Mouse (Mus musculus): ENCODE measurements around the gene BC024978.
"Not testable (repeated sequence)": the region's sequence is repeated elsewhere in the genome, so short reads cannot be mapped to it uniquely, and the experiment has no call there.

Gene BC024978

GRCm38 (mm10) chr7:27227276-27227675 is 31.7 kb downstream of the BC024978 start:
- DNase-seq, result no peak

DNA sequence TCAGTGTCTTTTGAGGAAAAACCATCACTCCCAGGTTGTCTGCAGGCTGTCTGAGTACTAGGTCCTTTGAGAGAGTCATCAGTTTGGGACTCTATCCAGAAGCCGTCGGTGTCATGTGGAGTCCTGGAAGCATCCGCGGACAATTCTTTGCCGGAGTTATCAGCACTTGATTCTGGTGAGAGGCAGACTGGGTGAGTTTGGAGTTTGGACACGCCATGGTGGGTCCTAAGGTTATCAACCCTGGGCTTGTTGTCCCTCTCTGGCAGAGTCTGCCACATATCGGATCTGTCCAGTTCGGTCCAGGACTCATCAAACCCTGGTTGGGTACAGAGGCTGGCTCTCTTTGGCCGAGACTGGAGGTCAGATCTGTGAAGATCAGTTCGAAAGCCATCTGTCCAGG is 32.1 kb downstream of the BC024978 start:
- no peak for DNase-seq

- peak; percentile 91 for DNase-seq
These were observed 32.8 kb downstream of the BC024978 start, which contains the start of gene Itpkc for GRCm38 (mm10) chr7:27228281-27228821. TSS of gene Itpkc (minus strand) at chr7:27228661.

- no peak for DNase-seq
These were observed 33.3 kb downstream of the BC024978 start for GRCm38 (mm10) chr7:27228865-27229264.

DNA sequence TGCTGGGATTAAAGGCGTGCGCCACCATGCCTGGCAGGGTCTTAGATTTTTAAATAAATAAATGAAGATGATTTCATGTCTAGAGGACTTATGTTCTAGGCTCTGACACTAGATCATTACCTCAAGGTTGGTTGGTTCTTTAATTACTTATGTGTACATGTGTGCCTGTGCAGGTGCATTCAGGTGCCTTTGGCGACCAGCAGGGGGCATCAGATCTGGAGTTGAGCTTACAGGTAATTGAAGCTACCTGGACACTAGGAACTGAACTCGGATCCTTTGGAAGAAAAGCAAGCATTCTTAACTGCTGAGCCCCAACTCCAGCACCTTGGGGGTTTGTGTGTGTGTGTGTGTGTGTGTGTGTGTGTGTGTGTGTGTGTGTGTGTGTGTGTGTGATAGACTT is 35.2 kb downstream of the BC024978 start:
- no peak for DNase-seq

GRCm38 (mm10) chr7:27231693-27232331 is 36.2 kb downstream of the BC024978 start:
- peak; percentile 66 for DNase-seq

GRCm38 (mm10) chr7:27232781-27233281 is 37.2 kb downstream of the BC024978 start, which contains the start of gene Coq8b:
TSS of gene Coq8b (plus strand) at chr7:27233023.
- DNase-seq, result peak; percentile 87

GRCm38 (mm10) chr7:27233300-27233699 is 37.7 kb downstream of the BC024978 start:
- no peak for DNase-seq

GRCm38 (mm10) chr7:27235726-27236125 is 40.1 kb downstream of the BC024978 start:
- DNase-seq, result no peak

GRCm38 (mm10) chr7:27237527-27237926 is 41.9 kb downstream of the BC024978 start:
- no peak for DNase-seq

- DNase-seq, result no peak
These were observed 43.0 kb downstream of the BC024978 start for GRCm38 (mm10) chr7:27238568-27238967.

GRCm38 (mm10) chr7:27243211-27243610 is 47.6 kb downstream of the BC024978 start:
- no peak for DNase-seq

DNA sequence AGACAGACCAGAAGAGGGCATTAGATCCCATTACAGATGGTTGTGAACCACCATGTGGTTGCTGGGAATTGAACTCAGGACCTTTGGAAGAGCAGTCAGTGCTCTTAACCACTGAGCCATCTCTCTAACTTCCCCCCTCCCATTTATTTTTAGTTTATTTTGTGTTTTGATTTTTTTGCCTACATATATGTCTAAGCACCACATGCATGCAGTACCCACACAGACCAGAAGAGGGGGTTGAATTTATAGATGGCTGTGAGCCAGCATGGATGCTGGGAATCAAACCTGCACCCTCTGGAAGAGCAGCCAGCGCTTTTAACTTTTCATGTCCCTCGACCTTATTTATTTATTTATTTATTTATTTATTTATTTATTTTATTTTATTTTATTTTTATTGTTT is 48.5 kb downstream of the BC024978 start:
- not testable (repeated sequence) for DNase-seq

- DNase-seq, result no peak
These were observed 53.6 kb downstream of the BC024978 start for GRCm38 (mm10) chr7:27249146-27249545.

DNA sequence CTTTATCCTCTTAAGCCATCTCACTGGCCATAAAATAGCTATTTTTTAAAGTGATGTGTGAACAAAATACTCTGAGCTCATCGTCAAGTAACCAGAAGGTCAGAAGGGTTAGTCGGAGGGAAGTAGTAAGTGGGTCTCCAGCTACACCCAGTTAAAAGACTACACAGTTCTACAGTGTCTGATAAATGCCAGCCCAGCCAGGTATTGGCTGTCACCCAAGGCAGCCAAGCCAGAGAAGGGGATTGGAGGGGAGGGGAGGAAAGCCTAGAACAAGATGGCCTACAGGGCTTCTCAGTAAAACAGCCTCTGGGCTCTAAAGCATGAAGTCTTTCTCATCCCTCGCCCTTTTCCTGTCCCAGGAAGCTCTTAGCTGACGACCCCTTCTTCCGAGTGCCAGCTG is 54.3 kb downstream of the BC024978 start:
- DNase-seq, result no peak

GRCm38 (mm10) chr7:27251946-27252345 is 56.4 kb downstream of the BC024978 start:
- DNase-seq, result no peak

DNA sequence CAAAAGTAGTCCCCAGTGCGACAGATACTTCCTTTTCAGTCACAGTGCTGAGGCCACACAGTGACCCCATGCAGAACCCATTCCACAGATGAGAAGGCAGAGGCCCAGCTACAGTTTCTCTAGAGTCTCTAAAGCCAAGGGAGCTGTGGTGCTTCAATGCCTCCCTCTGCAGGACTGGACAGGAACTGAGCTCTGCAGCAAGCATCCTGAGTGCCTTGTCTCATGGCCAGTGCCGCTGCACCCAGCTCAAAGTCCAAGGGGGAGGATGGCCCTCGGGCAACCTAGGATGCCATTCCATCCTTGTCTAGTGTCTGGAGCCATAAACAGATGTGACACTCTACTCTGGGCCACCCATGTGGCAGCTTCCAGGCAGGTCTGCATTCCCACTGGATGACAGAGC is 60.1 kb downstream of the BC024978 start:
- no peak for DNase-seq

- peak; percentile 75 for DNase-seq
These were observed 61.7 kb downstream of the BC024978 start for GRCm38 (mm10) chr7:27257046-27257851.

GRCm38 (mm10) chr7:27257852-27258204 is 62.2 kb downstream of the BC024978 start:
- no peak for DNase-seq

DNA sequence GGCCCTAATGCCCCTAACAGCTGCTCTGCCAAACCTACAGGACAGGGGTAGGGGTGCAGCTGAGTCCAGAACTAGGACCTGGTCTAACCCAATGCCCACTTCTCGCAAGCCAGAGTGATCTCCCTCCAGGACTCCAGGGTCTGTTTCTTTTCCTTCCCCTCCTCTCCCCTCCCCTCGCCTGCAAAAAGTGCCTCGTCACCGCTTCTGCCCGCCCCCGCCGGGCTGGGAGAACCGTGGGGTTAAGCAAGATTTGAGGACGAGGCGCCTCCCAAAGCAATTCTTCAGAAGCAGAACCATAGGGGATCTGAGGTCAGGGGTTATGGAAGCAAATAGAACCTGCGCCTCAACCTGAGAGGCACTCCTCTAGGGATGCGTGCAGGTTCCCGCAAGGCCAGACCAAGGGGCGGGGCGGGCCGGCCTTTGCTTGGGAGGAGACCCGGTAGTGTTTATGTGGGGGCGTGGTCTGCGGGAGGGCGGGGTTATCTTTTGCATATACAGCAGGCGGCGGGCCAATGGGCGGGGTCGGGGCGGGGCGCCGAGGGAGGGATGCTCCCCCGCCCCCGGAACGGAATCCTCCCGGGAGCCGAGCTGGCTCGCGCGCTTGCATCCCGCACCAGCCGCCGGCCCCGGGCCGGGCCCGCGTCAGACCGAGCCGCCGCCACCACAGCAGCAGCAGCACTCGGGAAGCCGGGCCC is 62.8 kb downstream of the BC024978 start, which contains the start of gene Numbl:
Gene Numbl (plus strand): TSS at position 229 of the 695 bp plus-strand sequence.
- peak; percentile 95 for DNase-seq

DNA sequence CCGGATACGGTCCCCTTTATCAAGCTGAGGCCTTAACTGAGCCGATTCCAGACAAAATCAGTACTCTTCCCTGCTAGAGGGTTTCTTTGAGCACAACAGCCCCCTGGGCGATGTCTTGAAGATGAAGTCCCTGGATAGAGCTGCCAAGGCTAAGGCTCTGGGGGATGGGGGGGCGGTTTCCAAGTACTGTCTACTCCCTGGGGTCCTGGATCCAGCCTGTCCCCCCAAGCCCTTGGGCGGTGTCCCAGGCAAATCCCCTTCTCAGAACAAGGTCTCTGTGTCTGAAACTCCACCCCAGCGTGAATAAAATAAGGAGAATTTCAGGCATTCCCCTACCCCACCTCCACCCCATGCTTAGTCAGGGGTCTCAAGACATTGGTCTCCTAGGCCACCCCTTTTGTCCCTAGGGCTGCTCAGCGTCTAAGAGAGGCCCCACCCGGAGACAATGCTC is 63.7 kb downstream of the BC024978 start:
- DNase-seq, result peak; percentile 40

GRCm38 (mm10) chr7:27259771-27260170 is 64.2 kb downstream of the BC024978 start:
- DNase-seq, result no peak

Data from right cerebral cortex, postnatal 14 days (tissue).